Mouse (Mus musculus) left cerebral cortex, adult 6 months (tissue): ENCODE results near the gene Myof. TPM values are rescaled to one million over a fixed set of nuclear protein-coding genes. Genes with fewer than 3 reads are reported as not detected.

Source experiments
- long read RNA-seq, 2 experiments: library from polyadenylated mRNA; unstranded; transcript quantifications; one replicate each; pipeline ENCODE4 v2.0.0; 2019 to 2020
- polyA plus RNA-seq: library from polyadenylated mRNA; unstranded; fragments of <200 nt; fragmentation: Nextera tagmentation; gene quantifications from 2 replicates; pipeline ENCODE4 v1.2.3, GENCODE M21; 2021

Myof gene
- polyA plus RNA-seq: 0.60 and 0.80 TPM in 2 replicates
- long read RNA-seq, experiment 1, partial matches to known transcripts: 0 of 1 reads
- long read RNA-seq, experiment 1, other reads (novel, unspliced or antisense): 1 of 1 reads
- long read RNA-seq, experiment 2: 0 reads

DNA sequence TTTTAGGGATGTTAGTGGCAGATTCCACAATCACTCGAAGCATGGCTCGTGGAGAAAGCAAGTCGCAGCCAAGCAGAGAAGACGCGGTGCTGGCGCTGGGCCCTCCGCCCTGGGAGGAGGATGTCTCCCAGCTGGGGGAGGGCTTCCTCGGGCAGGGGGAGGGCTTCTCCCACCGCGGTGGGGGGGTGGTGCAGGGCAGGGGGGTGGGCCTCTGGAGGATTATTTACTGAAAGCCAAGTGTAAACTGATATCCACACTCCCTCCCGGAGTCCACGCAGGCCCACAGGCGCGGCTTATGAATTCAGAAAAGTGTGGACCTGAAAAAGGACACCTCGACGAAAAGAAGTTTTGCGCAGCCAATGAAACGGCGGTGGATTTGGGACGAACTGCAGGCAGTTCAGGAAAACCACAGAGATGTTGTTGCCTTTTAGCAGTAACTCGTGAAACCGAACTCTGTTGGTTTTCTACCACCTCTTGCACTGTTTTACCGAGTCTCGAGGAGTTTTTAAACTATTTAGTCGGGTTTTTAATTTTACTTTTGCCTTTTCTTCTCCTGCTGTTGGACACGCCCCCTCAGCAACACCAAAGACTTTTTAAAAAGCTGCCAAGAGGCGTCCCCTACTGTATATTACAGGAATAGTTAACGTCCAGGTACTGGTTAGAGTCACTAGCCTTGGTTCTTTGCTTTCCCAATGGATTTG, at the start of gene Myof:
Gene Myof, minus strand, starts transcription at position 297 of the 701 bp plus-strand sequence.

DNA sequence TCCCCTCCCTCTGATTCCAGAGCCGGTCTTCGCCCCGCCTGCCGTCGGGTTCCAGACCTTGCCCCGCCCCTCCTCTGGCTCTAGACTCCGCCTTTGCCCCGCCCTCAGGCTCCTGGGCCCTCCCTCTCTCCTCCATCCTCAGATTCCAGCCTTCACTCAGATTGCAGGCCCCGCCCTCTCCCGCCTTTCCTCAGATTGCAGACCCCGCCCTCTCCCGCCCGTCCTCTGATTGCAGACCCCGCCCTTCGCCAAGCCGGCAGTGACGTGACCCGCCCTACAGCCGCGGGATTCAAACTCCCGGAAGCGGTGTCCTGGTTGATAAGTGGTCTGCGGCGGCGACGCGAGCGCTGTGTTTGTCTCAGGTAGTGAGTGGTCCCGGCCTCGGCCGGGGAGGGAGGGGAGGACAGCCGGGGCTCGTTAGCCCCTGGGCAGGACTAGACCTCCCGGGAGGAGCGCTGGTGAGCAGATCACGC, 11.4 kb upstream of the Myof start, which contains the start of gene Cep55:
Gene Cep55, plus strand, starts transcription at position 292 of the 473 bp plus-strand sequence.

Other genes starting within 250 kb of the Myof start
- gene Cep55, start 11.4 kb upstream of the Myof start, polyA plus RNA-seq: 0.11 and 0.22 TPM in 2 replicates
- 0.15 TPM in 1 of 2 replicates, not detected in the other for gene Ffar4, start 53.5 kb upstream of the Myof start, polyA plus RNA-seq
- 89.7 and 99.5 TPM in 2 replicates for gene Rbp4, start 81.7 kb upstream of the Myof start, polyA plus RNA-seq
- 0.04 TPM in 1 of 2 replicates, not detected in the other for gene Pde6c, start 89.2 kb upstream of the Myof start, polyA plus RNA-seq
- 25.9 and 26.7 TPM in 2 replicates for gene Fra10ac1, start 180.6 kb upstream of the Myof start, polyA plus RNA-seq
- gene Lgi1, start 221.0 kb upstream of the Myof start, polyA plus RNA-seq: 53.6 and 77.5 TPM in 2 replicates